Mouse (Mus musculus): Measurements from ENCODE around the gene Olfr142.
"Not testable (repeated sequence)": the region's sequence is repeated elsewhere in the genome, so short reads cannot be mapped to it uniquely, and the experiment has no call there.

Olfr142 gene

DNA sequence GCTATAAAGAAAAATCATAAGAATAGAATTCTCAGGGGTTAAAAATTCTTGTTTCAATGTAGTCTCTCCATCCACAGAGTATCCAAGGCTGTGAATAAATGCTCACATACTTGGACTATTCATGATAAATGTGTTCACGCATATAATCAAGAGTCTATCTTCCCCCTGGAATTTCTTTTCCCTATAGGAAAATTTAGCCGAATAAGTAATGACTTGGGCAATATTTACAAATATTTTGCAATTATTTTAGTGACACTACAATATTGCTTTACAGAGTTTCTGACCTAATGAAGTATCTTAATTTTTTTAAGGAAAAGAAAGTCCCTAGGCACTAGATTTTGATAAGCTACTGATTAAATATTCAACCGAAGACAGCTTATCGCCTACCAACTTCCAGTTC is at the start of gene Olfr142:
Olfr142 (minus strand) TSS at position 101 of the 400 bp plus-strand sequence.
- DNase-seq (ENCODE audit: low spot score in 2 of 2) = no peak

DNA sequence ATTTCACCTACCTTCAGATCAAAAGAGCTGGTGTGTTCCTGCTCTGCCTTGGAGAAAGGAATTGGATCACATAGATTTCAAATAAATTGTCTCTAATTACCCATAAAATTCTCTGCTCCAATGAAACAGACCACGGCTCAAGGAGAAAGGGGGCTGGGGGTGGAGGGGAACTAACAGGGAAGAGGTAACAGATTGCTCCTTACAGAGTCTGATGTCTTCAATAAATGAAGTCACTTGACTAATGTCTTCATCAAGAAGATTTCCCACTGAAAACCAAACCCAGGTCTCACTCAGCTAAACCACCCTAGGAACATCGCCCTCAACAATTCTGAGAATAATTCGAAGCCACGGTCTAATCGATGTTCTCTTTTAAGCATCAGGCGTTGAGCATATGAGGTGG is 35.3 kb upstream of the Olfr142 start, which contains the start of gene Olfr1272:
Olfr1272 (minus strand) TSS at position 101 of the 400 bp plus-strand sequence.
- DNase-seq (ENCODE audit: low spot score in 2 of 2) = no peak

DNA sequence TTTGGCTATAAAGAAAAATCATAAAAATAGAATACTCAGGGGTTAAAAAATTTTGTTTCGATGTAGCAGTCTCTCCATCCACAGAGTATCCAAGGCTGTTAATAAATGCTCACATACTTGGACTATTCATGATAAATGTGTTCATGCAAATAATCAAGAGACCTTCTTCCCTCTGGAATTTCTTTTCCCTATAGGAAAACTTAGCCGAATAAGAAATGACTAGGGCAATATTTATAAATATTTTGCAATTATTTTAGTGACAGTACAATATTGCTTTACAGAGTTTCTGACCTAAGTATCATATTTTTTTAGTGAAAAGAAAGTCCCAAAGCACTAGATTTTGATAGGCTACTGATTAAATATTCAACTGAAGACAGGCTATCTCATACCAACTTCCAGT is 13.5 kb upstream of the Olfr142 start, which contains the start of gene Olfr1271:
Olfr1271 (minus strand) TSS at position 101 of the 400 bp plus-strand sequence.
- DNase-seq (ENCODE audit: low spot score in 2 of 2) = no peak

GRCm38 (mm10) chr2:90224393-90224792 is 33.0 kb downstream of the Olfr142 start, which contains the start of gene Olfr1506:
Gene Olfr1506, minus strand, starts transcription at chr2:90224493.
- not testable (repeated sequence) for DNase-seq (ENCODE audit: low spot score in 2 of 2)

Measured in frontal cortex, postnatal 14 days (tissue).